8 mouse cellular contexts compared by ENCODE assay signal in the genomic region with DNA sequence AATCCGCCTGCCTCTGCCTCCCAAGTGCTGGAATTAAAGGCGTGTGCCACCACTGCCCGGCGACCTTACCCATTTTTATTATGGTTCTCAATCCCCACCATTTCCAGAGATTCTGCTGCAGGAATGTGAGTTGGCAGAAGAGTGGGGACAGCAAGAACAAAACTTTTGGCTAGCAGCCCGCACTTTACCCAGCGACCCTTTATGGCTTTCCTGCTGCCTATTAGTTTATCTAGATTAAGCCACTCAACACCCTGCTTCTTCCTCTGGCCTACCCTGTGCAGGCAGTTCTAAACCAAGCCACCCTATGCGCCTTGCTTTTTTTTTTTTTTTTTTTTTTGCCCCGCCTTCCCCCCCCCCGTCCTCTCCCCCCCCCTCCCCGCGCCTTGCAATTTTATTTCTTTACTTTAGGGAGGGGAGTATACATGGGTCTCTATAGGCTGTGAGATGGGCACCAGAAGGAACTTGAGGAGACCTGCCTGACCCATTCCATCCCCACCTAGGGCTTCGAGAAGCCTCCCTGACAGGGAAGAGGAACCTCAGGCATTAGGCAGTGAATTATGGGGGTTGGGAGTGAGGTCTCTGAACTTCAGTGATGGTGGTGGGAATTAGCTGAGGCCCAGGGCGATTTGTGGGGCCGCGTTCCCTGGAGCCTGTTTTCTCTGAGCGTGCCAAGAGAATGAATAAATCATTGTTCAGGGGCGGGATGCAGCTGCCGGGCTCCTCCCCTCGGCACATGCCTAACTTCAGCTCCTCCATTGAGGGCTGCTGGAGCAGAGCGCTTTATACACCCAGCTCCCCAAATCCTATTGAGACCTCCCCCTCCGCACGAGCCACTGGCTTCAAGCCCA. TPM values are rescaled to one million over a fixed set of nuclear protein-coding genes. Genes with fewer than 3 reads are reported as not detected.
A peak's percentile ranks its signal among the peaks of the same experiment; 100 is the strongest.
DNase-seq lines count a peak whose midpoint lies in the region; ATAC-seq and TF ChIP-seq lines count a peak whose summit lies in the region.

No protein-coding gene starts in this region.

- H3K27me3 ChIP-seq in forebrain, postnatal 0 days (ENCODE audit: insufficient read depth, low read length), result no peaks in the 10 kb centered on the region
- peaks cover 7% of the 10 kb centered on the region; the same call in 1 of the 2 replicates for H3K27me3 ChIP-seq in liver, embryonic 12.5 days (replicated peaks)
- no peaks in the 10 kb centered on the region for H3K27me3 ChIP-seq in cerebellum, adult 2 months (ENCODE audit: control insufficient read depth, insufficient read depth, low read length)

- H3K4me2 ChIP-seq in forebrain, postnatal 0 days (ENCODE audit: low read depth), result peak overlapping the region; percentile 45
- 0 out of 2 replicates have a peak overlapping the region, but pooled peaks have one; percentile 12 for H3K4me2 ChIP-seq in liver, embryonic 12.5 days

- TF ChIP-seq POLR2A in cerebellum, adult 2 months (IDR thresholded peaks at IDR 0.05; ENCODE audit: borderline replicate concordance, insufficient read depth, low read length), result no peak

- H3K27ac ChIP-seq in forebrain, postnatal 0 days (ENCODE audit: low read depth, low read length), result no peak overlapping the region
- H3K27ac ChIP-seq in liver, embryonic 12.5 days, result no peak overlapping the region
- H3K27ac ChIP-seq in cerebellum, adult 2 months (ENCODE audit: insufficient read depth, low read length), result no peak overlapping the region

- H3K4me3 ChIP-seq in forebrain, postnatal 0 days (ENCODE audit: low read depth, low read length), result peak overlapping the region; percentile 18
- no peak overlapping the region for H3K4me3 ChIP-seq in liver, embryonic 12.5 days
- no peak overlapping the region for H3K4me3 ChIP-seq in cerebellum, adult 2 months (replicated peaks; ENCODE audit: insufficient read depth, low read depth, low read length)

- ATAC-seq in forebrain, postnatal 0 days, result peak; percentile 90
- ATAC-seq in liver, embryonic 12.5 days, result no peak

- WGBS in forebrain, postnatal 0 days, result 12% methylated on average over 20 of the region's 22 CpGs
- 39% methylated on average over 18 of the region's 22 CpGs for WGBS in liver, embryonic 12.5 days (ENCODE audit: insufficient replicate concordance)
- WGBS in cerebellum, adult 2 months, result 17% methylated on average over 21 of the region's 22 CpGs

- peak; percentile 50 for DNase-seq in ES-CJ7 (ENCODE audit: low read depth, low spot score)
- peak; percentile 28 for DNase-seq in adrenal gland, adult 8-10 months
- peak; percentile 69 for DNase-seq in forebrain, postnatal 0 days
- DNase-seq in kidney, adult 9 months, result peak; percentile 51
- DNase-seq in ovary, postnatal 36 days (ENCODE audit: low spot score), result peak; percentile 26
- DNase-seq in cerebellum, adult 2 months, result no peak
- DNase-seq in right cerebral cortex, postnatal 25 days, result no peak

- no peaks in the 10 kb centered on the region for H3K4me1 ChIP-seq in forebrain, postnatal 0 days (ENCODE audit: insufficient read depth)
- H3K4me1 ChIP-seq in liver, embryonic 12.5 days, result no peaks in the 10 kb centered on the region
- H3K4me1 ChIP-seq in cerebellum, adult 2 months (ENCODE audit: control insufficient read depth, insufficient read depth, low read length), result no peaks in the 10 kb centered on the region

- TF ChIP-seq CTCF in forebrain, postnatal 0 days (IDR thresholded peaks at IDR 0.05; ENCODE audit: low read depth), result no peak
- TF ChIP-seq CTCF in cerebellum, adult 2 months (IDR thresholded peaks at IDR 0.05; ENCODE audit: borderline replicate concordance, insufficient read depth, low read depth, low read length), result no peak

- H3K36me3 ChIP-seq in forebrain, postnatal 0 days (ENCODE audit: insufficient read depth), result no peaks in the 10 kb centered on the region
- no peaks in the 10 kb centered on the region for H3K36me3 ChIP-seq in liver, embryonic 12.5 days

- peak overlapping the region; percentile 22; the same call in 1 of the 2 replicates for H3K9ac ChIP-seq in forebrain, postnatal 0 days
- H3K9ac ChIP-seq in liver, embryonic 12.5 days, result no peak overlapping the region

- H3K9me3 ChIP-seq in forebrain, postnatal 0 days (ENCODE audit: low read length), result no peaks in the 10 kb centered on the region
- H3K9me3 ChIP-seq in liver, embryonic 12.5 days (replicated peaks), result no peaks in the 10 kb centered on the region

RNA-seq across cellular contexts. Expression of gene 5730409E04Rik, which starts 7.8 kb away (rescaled TPM):
- 10 to 100 TPM; 17.6 to 23.7 (median 20.0) TPM for total RNA-seq in adrenal gland, adult 8-10 months (2022)
- 36.6 and 38.2 TPM in 2 replicates for total RNA-seq in forebrain, postnatal 0 days (2014; rRNA removed)
- polyA plus RNA-seq in forebrain, postnatal 0 days (2015; fragmentation: Nextera tagmentation; extraction: Ambion mirVana), result 10.1 and 19.0 TPM in 2 replicates
- 0.26 and 0.44 TPM in 2 replicates for polyA plus RNA-seq in liver, embryonic 12.5 days (2016; fragmentation: Nextera tagmentation; extraction: Ambion mirVana)
- 64.7 and 68.6 TPM in 2 replicates for polyA plus RNA-seq in cerebellum, adult 2 months (2012; rRNA removed)

RNA-seq across cellular contexts. Expression of gene Clspn, which starts 45.1 kb away (rescaled TPM):
- 1 to 10 TPM in 3 of 4 experiments, under 1 TPM in 1; 0.44 to 1.8 (median 1.0) TPM for total RNA-seq in adrenal gland, adult 8-10 months (2022)
- total RNA-seq in forebrain, postnatal 0 days (2014; rRNA removed), result 3.5 and 4.2 TPM in 2 replicates
- 2.3 and 3.0 TPM in 2 replicates for polyA plus RNA-seq in forebrain, postnatal 0 days (2015; fragmentation: Nextera tagmentation; extraction: Ambion mirVana)
- 44.4 and 44.5 TPM in 2 replicates for polyA plus RNA-seq in liver, embryonic 12.5 days (2016; fragmentation: Nextera tagmentation; extraction: Ambion mirVana)
- polyA plus RNA-seq in cerebellum, adult 2 months (2012; rRNA removed), result 0.49 and 0.67 TPM in 2 replicates

Comparison
In these comparisons a context has a peak if more than half of its experiments do, and no peak if none do; other contexts are left out.
1. DNase-seq: peak in ES-CJ7 (single experiment), adrenal gland, adult 8-10 months (single experiment), forebrain, postnatal 0 days (single experiment), kidney, adult 9 months (single experiment) and ovary, postnatal 36 days (single experiment); none in cerebellum, adult 2 months (0 of 2) and right cerebral cortex, postnatal 25 days (single experiment).
2. RNA of gene Clspn, which starts 45.1 kb away (polyA plus RNA-seq): 44.4 to 44.5 TPM in liver, embryonic 12.5 days; 2.3 to 3.0 TPM in forebrain, postnatal 0 days and 0.49 to 0.67 TPM in cerebellum, adult 2 months; every median in the first group is over 10 times any median in the second.